Mouse (Mus musculus) gastrocnemius, adult 2 months (tissue): ENCODE results near the gene Dip2c. TPM values are rescaled to one million over a fixed set of nuclear protein-coding genes. Genes with fewer than 3 reads are reported as not detected.

Experiments used
- DNase-seq: peaks from one replicate; pipeline ENCODE4 v3.0.0; 2022
- H3K27ac ChIP-seq: fragments of 200-600 bp; 2 replicates; pipeline ENCODE4 v1.8.1; 2022; ENCODE audit warnings: mild to moderate bottlenecking
- H3K4me3 ChIP-seq: fragments of 200-600 bp; 2 replicates; pipeline ENCODE4 v1.8.1; 2022; ENCODE audit warnings: mild to moderate bottlenecking, moderate library complexity
- CTCF ChIP-seq: fragments of 200-600 bp; IDR thresholded peaks from 2 replicates; pipeline ENCODE4 v1.8.1; 2022; ENCODE audit warnings: antibody characterized with exemption, mild to moderate bottlenecking, moderate library complexity
- intact Hi-C: fragments of 180-260 bp; cut with DNase I; formaldehyde crosslinking; loops from one replicate; pipeline ENCODE4 v1.15.1; 2025
- total RNA-seq, 2 experiments: library from RNA; stranded (reverse); gene quantifications; 2 replicates each; pipeline ENCODE4 v1.2.3; 2021

Gene Dip2c
- total RNA-seq, 2 experiments from 2014 or later, result 10.6 to 15.5 TPM

DNA sequence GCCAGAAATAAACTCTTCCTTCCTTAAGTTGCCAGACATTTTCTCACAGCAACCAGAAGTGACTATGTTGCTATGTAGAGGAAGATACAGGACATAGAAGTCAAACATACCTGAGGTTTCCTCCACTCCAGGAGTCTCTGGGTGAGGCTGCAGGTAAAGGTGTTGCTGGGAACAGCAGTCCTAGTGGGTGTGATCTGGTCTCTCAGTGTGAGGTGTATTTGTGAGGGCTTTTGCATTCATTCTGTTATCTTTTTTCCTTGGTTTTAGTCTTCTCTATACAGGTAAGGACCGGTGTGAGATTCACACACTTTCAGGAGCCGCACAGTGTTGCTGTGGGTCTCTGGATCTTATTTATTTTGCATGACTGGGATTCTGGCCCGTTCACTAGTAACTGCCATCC lies 405.2 kb downstream of the Dip2c start:
- Histone ChIP-seq H3K4me3 (no peak overlapping the region), H3K27ac (no peak overlapping the region)
- no peak for DNase-seq
- intact Hi-C loops, result loop anchor here (5.0 kb wide), 1 partner anchor 86 kb away; the partner anchor contains the start of gene Zmynd11
- TF ChIP-seq CTCF, result no peak

DNA sequence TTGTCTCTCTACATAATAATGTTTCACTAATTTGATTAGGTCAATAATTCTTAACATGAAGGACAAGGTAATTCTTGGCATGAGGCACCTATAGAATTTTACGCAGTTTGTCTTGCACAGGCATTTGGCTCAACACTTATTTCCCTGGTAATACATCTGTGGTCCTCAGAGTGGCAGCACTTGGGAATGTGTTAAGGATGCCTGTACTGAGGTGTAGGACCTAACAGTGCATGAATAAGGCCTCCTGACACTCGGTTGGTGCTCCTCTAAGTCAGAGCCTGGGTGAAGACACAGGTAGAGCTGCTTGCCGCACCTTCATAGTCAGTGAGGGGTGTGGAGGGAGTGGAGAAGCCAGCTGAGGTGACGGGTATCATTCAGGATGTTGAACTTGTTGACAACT lies 407.0 kb downstream of the Dip2c start:
- no peak for DNase-seq
- Histone ChIP-seq H3K4me3 (no peak overlapping the region), H3K27ac (no peak overlapping the region)
- intact Hi-C loops, result loop anchor here (5.0 kb wide), 1 partner anchor 84 kb away; the partner anchor contains the start of gene Zmynd11
- no peak for TF ChIP-seq CTCF

DNA sequence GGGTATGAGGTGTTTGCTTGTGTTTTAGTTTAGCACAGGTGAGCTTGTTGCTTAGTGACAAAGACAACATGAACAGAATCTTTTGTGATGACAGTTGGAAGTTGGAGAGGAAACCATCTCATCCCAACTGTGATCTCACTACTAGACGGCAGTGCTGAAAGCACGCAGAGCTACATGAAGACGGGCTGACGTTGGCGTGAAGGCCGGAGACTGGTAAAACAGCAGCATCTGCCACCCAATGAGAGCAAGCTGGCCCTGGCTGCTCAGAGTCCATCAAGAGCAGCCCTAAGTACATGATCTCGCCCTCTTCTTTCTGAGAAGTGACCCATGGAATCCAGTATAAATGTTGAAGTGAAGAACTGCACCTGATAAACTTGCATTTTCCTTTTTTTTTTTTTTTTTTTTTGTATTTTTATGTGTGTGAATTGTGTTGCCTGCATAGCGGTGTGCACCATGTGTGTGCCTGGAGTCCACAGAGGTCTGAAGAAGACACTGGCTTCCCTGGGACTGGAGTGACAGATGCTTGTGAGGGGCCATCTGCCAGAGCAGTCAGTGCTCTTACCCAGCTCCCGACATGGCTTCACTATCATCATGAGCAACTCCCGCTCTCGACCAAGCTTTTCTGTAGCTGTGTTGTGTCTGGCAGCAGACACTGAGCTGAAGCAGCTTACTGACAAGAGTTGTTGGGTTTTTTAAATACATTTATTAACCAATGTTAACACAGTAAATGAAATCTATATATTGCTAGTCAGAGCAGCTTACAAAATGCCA lies 408.0 kb downstream of the Dip2c start:
- no peak for DNase-seq
- intact Hi-C loops, result loop anchor here (5.0 kb wide), 1 partner anchor 83 kb away; the partner anchor contains the start of gene Zmynd11
- Histone ChIP-seq H3K27ac (no peak overlapping the region), H3K4me3 (no peak overlapping the region)
- TF ChIP-seq CTCF, result no peak

DNA sequence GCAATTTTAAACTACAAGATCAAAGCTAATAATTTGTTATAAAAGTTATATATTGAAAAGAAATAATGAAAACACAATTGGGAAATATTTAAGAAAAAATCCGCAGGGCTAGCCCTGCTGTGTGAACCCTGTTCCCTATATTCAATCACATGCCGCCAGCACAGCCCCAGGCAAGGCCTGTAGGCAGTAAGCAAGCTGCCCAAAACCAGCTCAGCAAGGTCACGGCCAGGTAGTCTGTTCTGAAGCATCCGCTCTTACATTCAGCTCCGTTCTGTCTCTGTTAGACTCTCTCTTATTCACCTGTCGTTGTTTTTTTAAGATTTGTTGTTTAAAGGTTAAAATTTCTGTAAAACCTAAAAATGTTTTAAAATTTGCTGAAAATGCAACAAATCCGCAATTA lies 409.9 kb downstream of the Dip2c start:
- no peak for TF ChIP-seq CTCF
- Histone ChIP-seq H3K4me3 (no peak overlapping the region), H3K27ac (no peak overlapping the region)
- intact Hi-C loops, result no loop called here
- no peak for DNase-seq

DNA sequence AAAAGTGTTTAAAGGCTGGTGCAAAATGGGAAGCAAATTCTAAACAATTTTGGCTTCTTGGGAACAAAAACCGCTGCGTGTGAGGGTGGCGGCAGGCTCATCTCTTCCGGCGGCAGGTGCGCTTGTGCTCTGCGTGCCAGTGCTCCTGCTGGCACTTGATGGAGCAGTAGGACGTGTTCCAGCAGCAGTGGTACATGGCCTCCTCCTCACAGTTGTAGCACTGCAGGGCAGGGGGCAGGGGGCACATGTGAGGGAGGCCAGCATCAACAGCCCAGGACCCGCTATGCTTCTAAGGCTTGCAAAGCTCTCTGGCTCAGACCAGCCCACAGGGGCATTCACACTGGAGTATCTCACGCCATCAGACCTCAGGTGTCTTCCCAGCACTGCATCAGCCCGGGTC lies 410.4 kb downstream of the Dip2c start:
- Histone ChIP-seq H3K4me3 (no peak overlapping the region), H3K27ac (no peak overlapping the region)
- intact Hi-C loops, result no loop called here
- no peak for DNase-seq
- no peak for TF ChIP-seq CTCF

DNA sequence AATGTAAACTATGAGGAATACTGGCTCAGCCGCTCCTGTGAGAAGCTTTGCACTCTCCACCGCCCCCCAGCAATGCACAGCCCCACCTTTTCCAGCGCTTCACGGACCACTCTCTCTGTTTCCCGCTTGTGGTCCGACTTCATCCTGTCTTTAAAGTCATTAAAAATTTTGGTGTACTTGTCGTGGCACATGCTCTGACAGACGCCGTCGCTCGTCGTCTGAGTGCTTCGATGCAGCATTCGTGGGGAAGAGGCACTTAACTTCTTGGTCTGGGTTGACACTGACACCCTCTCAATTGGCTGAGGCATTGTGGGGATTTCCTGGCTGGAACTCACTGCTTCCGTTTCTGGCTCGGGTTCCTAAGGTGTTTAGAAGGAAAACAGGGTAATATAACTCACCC lies 413.0 kb downstream of the Dip2c start:
- DNase-seq, result no peak
- intact Hi-C loops, result no loop called here

DNA sequence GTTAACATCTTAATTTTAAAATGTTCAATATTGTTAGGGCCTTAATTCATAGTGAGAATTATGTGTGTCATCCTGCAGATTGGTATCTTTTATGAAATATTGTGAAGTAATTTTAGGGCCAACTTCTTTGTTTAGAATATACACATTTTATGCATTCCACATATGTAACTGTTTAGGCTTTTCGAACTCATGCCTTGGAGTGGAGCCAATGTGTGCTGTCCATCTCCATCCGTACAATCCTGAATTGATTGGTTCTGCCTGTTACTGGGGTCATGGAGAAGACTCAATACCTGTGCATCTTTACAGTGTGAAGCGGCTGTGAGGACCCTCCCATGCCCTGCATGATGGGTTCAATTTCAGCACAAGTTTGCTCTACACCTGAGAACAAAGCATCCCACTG lies 416.5 kb downstream of the Dip2c start:
- intact Hi-C loops, result no loop called here
- no peak overlapping the region for H3K27ac ChIP-seq
- H3K4me3 ChIP-seq, result no peak overlapping the region
- DNase-seq, result no peak
- no peak for TF ChIP-seq CTCF

More for the DNA sequence above, 413.0 kb downstream of the Dip2c start:
- Histone ChIP-seq H3K27ac (no peak overlapping the region), H3K4me3 (no peak overlapping the region)
- no peak for TF ChIP-seq CTCF

DNA sequence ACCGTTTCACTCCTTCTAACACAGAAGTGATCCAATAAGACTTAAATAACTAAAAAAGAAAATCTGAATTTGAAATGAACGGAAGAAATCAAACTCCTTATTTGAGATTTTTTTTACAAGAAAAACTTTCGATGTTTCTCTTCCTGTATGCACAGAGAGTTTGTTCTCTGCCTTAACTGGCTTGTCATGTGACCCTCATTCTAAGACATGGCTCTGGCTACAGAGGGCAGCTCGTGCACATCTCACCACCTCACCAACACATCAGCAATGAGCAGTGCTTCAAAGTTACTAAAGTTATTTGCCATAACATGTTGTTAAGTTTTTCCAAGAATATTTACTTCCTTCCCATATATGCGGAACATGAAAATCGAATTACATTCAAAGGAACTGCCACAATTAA lies 418.3 kb downstream of the Dip2c start:
- DNase-seq, result no peak
- TF ChIP-seq CTCF, result peak; percentile 10; the same call in 1 of the 2 replicates
- intact Hi-C loops, result no loop called here
- Histone ChIP-seq H3K4me3 (no peak overlapping the region), H3K27ac (no peak overlapping the region)

DNA sequence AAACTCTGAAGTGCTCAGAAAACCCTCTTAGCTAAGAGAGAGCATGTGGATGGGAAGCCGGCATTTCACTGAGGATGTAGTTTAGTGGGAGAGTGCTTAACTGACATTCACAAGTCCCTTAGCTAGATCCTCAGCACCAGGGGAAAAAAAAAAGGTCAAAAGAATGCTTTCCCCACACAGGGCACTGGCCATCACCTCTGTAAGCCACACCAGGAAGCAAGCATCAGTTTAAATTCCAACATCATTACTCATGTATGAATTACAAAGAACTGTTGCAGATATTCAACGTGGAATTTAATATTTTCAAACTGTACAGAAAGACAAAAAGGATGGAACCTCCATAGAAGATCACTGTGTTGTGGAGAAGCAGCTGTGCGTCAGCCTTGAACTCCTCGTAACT lies 419.1 kb downstream of the Dip2c start:
- intact Hi-C loops, result no loop called here
- no peak for TF ChIP-seq CTCF
- Histone ChIP-seq H3K27ac (no peak overlapping the region), H3K4me3 (no peak overlapping the region)
- DNase-seq, result no peak

DNA sequence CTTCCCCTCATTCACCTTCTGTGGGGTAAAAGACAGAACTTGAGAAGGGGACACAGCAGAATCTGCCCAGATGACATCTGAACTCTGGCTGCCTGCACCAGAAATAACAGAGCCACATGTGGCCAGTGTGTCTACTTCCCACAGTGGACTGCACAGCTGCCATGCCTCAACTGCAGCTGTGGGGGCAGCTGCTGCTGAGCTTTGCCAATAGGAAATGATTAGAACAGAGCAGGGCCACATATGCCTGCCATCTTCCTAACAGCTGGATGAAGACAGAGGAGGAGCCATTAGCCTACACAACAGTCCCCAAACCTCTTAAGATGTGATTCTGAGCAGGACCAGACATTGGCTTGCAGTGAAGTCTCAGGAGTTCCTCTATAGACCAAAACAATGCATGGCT lies 419.5 kb downstream of the Dip2c start:
- no peak for TF ChIP-seq CTCF
- no peak for DNase-seq
- intact Hi-C loops, result no loop called here
- H3K4me3 ChIP-seq, result no peak overlapping the region
- no peak overlapping the region for H3K27ac ChIP-seq

DNA sequence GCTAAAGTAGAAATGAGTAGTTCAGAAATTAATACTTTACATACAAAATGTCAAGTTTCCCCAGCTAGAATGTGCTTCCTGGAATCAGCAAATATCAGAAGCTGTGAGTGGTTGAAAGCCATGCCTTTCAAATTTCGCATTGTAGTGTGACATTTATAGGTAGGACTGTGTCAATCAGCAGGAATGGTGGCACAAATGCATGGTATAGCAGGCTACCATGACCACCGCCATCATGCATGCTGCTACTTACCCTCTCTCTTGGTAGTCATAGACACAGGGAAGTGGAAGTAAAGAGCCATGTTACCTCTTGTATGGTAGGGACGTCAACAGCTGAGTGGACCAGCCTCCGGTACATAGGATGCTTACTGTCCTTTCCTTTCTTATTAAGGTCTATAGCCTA lies 421.0 kb downstream of the Dip2c start:
- DNase-seq, result no peak
- intact Hi-C loops, result no loop called here
- TF ChIP-seq CTCF, result no peak
- Histone ChIP-seq H3K4me3 (no peak overlapping the region), H3K27ac (no peak overlapping the region)

DNA sequence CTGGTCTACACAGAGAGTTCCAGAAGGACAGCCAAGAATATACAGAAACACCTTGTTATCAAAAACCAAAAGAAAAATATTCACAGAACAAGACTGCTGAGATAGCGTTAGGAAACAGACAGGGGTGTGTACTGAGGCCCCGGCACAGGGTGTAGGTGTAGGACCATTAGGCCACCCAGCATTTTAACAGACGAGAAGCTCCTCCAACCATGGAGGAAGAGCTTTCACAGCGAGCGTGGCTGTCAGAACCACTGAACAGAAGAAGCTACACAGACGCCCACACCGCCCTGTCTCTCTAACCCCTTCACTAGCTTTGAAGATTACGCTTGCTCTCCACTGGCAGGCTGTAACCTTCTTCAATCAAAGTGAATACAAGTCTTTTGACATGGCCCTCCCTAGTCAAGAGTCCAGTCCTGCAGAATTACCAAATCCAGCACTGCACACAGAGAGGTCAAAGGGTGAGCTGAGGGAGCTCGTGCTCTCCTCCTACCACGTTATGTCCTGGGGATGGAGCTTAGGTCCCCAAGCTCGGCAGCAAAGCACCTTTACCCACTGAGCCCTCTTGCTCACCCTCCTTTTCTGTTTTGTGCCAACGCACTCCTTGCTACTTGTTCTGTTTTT lies 426.4 kb downstream of the Dip2c start:
- no peak for DNase-seq
- no peak overlapping the region for H3K4me3 ChIP-seq
- intact Hi-C loops, result no loop called here
- no peak for TF ChIP-seq CTCF
- H3K27ac ChIP-seq, result no peak overlapping the region

DNA sequence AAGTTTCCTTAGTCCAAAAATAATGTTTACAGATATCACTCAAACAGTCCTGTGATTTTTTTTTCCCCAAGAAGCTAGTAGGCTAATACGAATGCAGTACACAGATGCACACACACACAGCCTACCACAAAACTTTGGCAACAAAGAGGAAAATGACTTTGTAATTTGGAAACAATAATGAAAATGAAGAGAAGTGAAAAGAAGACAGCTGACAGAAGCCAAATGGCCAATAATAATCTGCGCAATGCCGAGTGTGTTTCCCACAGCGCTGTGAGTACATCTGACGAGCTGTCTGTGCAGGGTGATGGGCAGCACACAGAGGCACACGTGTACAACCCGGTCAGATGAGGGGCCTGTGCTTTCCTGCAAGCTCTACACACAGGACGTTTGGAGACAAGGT lies 430.4 kb downstream of the Dip2c start:
- TF ChIP-seq CTCF, result no peak
- no peak for DNase-seq
- H3K27ac ChIP-seq, result no peak overlapping the region
- no peak overlapping the region for H3K4me3 ChIP-seq
- intact Hi-C loops, result no loop called here
